Mouse (Mus musculus) hindbrain, embryonic 10.5 days (tissue): ENCODE results near the gene Hils1. TPM values are rescaled to one million over a fixed set of nuclear protein-coding genes. Genes with fewer than 3 reads are reported as not detected.

Experiments used
- DNase-seq: peaks from one replicate; pipeline ENCODE4 v3.0.0-alpha.2; 2017; ENCODE audit warnings: low spot score
- H3K27ac ChIP-seq: fragments of 300-500 bp; sonication (generic); 2 replicates; pipeline ENCODE4 v1.5.1; 2016; ENCODE audit warnings: mild to moderate bottlenecking, moderate library complexity
- H3K27me3 ChIP-seq: fragments of 300-500 bp; sonication (generic); 2 replicates; pipeline ENCODE4 v1.6.1; 2016; ENCODE audit warnings: mild to moderate bottlenecking; ENCODE audit not compliant: poor library complexity, insufficient read depth, severe bottlenecking
- H3K36me3 ChIP-seq: fragments of 300-500 bp; sonication (generic); 2 replicates; pipeline ENCODE4 v1.6.1; 2016; ENCODE audit warnings: mild to moderate bottlenecking, moderate library complexity
- H3K4me1 ChIP-seq: fragments of 300-500 bp; sonication (generic); replicated peaks from 2 replicates; pipeline ENCODE4 v1.6.1; 2016; ENCODE audit warnings: mild to moderate bottlenecking
- H3K4me3 ChIP-seq: fragments of 300-500 bp; sonication (generic); 2 replicates; pipeline ENCODE4 v1.5.1; 2016; ENCODE audit warnings: mild to moderate bottlenecking, moderate library complexity
- H3K9me3 ChIP-seq: fragments of 300-500 bp; sonication (generic); 2 replicates; pipeline ENCODE4 v1.6.1; 2016; ENCODE audit warnings: mild to moderate bottlenecking, moderate library complexity
- WGBS: fragments of 180-500 bp; shearing (Covaris S2); methylation state at CpG from one replicate; pipeline ENCODE4 v1.1.7; 2016; 5-methylcytosine and 5-hydroxymethylcytosine counted together
- polyA plus RNA-seq: library from polyadenylated mRNA; unstranded; fragments of >200 nt; fragmentation: Nextera tagmentation; extraction: Ambion mirVana; gene quantifications from 2 replicates; pipeline ENCODE4 v1.2.1, GENCODE M21; 2016

Hils1 gene
- polyA plus RNA-seq, 1 experiment from 2014 or later = not detected

DNA sequence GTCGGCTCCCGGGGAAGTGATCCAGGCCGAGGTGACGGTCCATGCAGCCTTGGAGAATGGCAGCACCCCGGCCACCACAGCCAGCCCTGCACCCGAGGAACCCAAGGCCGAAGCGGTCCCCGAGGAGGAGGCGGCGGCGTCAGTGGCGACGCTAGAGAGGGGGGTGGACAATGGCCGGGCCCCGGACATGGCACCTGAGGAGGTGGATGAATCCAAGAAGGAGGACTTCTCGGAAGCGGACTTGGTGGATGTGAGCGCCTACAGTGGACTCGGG is 25.0 kb downstream of the Hils1 start:
- H3K4me1 ChIP-seq = peaks cover 90% of the 10 kb centered on the region
- H3K27me3 ChIP-seq = no peaks in the 10 kb centered on the region
- H3K4me3 ChIP-seq = peak overlapping the region; percentile 96
- peak overlapping the region; percentile 98 for H3K27ac ChIP-seq
- DNase-seq = no peak
- H3K9me3 ChIP-seq = no peaks in the 10 kb centered on the region
- peaks cover 33% of the 10 kb centered on the region for H3K36me3 ChIP-seq
- under 1% methylated on average over 20 of the region's 20 CpGs for WGBS

DNA sequence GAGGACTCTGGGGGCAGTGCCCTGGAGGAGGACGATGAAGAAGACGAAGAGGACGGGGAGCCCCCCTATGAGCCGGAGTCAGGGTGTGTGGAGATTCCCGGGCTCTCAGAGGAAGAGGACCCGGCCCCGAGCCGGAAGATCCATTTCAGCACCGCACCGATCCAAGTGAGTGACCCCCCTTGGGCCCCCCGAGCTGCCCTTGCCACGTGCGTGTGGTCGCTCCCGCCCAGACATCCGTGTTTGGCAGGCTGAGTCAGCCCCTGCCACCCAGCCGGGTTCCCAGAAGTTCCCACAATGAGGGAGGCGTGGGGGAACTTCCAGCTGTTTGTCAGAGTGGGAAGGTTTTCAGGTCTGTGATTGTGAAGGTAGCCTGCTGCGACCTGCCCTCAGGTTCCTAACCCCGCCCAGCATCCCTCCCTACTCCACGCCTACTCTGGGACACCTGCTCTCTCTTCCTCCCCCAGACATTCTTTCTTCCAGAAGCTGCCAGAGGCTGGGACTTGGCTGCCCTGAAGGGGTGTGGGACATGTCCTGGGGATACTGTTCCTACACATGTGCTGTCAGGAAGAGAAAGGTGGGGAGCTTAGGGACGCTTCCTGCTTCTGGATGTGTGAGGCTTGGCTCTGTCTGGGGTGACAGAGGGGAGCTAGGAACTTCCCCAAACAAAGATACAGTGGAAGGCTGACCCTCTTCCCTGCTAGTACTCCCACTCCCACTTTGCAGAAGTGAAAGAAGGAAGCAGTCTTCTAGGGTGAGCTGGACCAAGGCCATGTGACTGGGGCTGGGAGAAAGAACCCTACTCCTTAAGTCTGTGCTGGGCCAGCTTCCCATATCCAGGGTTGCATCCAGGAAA is 25.6 kb downstream of the Hils1 start:
- Histone ChIP-seq H3K36me3 (peaks cover 38% of the 10 kb centered on the region), H3K27ac (peak overlapping the region; percentile 98), H3K9me3 (no peaks in the 10 kb centered on the region), H3K27me3 (no peaks in the 10 kb centered on the region), H3K4me3 (peak overlapping the region; percentile 96), H3K4me1 (peaks cover 90% of the 10 kb centered on the region)
- DNase-seq = peak; percentile 35
- WGBS = 2% methylated on average over 22 of the region's 22 CpGs

DNA sequence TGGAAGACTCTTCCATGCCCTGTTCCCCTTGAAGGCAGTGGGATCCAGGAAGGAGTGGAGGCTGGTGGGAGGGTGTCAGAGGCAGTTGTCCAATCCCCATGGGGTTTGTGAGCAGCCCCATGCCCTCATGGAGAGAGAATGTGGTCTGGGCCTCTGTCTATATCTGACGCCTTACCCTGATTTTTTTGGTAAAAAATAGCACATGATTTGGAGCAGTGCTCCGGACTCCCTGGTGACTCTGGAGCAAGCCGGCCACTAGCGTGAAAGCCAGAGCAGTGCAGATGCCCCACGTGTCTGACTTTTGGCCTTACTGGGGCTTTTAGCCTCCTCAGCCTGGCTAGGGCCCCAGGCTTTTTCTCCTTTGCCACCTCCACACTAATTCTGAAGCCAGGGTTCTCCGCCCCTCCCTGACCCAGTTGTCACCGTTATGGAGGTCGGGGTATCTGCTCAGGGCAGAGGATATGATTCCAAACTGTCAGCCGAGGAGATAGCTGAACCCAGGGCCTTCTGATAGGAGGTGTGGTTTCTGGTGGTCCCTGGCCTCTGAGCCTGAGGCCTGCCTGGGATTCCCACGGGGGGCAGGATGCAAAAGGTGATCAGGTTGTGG is 26.9 kb downstream of the Hils1 start:
- Histone ChIP-seq H3K27ac (peak overlapping the region; percentile 98), H3K9me3 (no peaks in the 10 kb centered on the region), H3K36me3 (peaks cover 52% of the 10 kb centered on the region), H3K27me3 (no peaks in the 10 kb centered on the region), H3K4me1 (peaks cover 84% of the 10 kb centered on the region), H3K4me3 (peak overlapping the region; percentile 96)
- WGBS = 61% methylated on average over 10 of the region's 10 CpGs
- no peak for DNase-seq

DNA sequence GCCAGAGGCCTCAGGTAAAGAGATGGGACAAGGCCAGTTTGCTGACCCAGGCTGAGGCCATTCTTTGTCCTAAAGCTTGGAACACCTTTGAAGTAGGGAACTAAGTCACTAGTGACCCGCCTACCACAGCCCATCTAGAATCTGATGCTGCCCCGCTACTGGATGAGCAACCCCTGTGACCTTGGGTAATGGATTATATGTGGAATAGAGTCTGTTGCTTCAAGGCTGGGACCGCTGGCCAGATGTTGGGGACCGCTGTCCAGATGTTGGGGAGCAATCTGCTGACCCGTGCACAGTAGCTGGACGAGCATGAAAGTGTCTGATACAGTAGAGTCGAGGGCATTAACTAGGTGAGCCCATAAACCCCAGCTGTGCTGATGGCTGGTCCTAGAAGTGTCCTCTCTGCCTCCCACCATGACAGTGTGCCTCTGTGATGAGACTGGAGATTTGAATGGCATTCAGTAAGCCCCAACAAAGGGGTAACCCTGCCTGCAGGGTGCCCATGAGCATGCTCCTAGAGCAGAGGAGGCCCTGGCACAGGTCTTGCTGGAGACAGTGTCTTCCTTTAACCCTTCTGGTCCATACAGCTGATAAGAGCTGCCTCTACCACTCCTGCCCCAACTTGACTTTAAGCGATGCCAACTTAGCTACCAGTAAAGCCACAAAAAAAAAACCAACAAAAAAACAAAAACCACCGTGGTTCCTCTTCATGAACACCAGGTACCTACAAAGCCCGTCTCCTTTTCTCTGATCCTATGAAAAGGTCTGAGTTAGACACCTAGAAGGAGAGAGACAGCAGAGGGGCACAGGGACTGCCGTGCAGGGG is 27.8 kb downstream of the Hils1 start:
- peaks cover 84% of the 10 kb centered on the region for H3K4me1 ChIP-seq
- H3K36me3 ChIP-seq = peaks cover 60% of the 10 kb centered on the region
- H3K9me3 ChIP-seq = no peaks in the 10 kb centered on the region
- H3K4me3 ChIP-seq = peak overlapping the region; percentile 96
- no peak for DNase-seq
- no peaks in the 10 kb centered on the region for H3K27me3 ChIP-seq
- 89% methylated on average over 11 of the region's 11 CpGs for WGBS
- peak overlapping the region; percentile 98 for H3K27ac ChIP-seq

DNA sequence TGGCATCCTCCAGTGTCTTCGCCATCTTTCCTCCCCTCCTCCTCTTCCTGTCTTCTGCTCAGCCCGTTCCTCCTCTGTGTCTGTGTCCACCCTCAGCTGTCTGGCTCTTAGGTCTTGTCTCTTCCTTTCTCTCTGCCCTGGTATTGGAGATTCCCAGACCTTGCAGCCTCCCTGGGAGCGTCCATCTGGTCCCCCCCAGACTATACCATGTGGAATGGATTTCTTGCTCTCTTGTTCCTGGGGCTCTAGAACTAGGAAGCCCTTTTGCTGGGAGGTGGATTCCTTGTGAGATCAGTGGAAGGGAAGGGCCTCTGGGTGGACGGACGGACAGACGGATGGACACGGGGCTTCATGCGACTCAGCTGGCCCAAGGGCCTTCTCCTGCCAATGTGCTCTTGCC is 28.7 kb downstream of the Hils1 start:
- Histone ChIP-seq H3K27ac (peak overlapping the region; percentile 36; the same call in 1 of the 2 replicates), H3K27me3 (no peaks in the 10 kb centered on the region), H3K4me1 (peaks cover 87% of the 10 kb centered on the region), H3K4me3 (peak overlapping the region; percentile 96; the same call in 1 of the 2 replicates), H3K36me3 (peaks cover 70% of the 10 kb centered on the region), H3K9me3 (no peaks in the 10 kb centered on the region)
- DNase-seq = no peak
- 90% methylated on average over 8 of the region's 8 CpGs for WGBS

DNA sequence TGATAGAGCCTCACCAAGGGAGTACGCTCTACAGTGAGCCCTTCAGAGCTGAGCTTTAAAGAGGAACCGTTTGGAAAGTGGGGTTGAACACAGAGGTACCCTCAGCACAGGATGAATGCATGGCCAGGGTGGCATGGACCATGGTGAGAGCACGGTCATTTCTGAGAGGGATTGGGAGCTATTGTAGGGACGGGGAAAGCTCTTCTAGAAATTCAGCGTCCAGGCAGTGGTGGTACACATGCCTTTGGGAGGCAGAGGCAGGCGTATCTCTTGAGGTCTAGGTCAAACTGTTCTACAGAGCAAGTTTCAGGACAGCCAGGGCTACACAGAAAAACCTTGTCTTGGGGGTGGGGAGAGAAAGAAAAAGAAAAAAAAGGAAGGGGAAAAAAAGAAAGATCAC is 29.6 kb downstream of the Hils1 start:
- 92% methylated on average over 6 of the region's 6 CpGs for WGBS
- H3K36me3 ChIP-seq = peaks cover 78% of the 10 kb centered on the region

DNA sequence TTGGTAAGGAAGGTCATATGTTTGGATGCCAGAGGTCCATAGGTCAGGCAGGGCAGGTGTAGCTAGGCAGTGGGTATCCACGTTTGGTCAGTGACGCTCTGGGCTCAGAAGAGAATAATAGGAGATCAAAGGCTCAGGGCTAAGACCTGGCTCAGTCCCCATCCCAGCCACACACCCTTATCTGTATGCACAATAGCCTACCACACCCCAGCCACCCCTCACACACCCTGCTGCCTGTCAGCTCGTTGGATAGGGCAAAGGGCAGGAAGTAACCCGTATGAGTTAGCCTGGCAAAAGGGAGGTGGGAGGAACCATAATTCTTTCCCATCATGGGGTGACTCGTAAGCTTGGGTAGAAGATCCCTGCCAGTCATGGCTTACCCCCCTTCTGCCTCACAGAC is 30.2 kb downstream of the Hils1 start:
- Histone ChIP-seq H3K36me3 (peaks cover 85% of the 10 kb centered on the region), H3K27me3 (no peaks in the 10 kb centered on the region), H3K4me3 (0 out of 2 replicates have a peak overlapping the region, but pooled peaks have one; percentile 9), H3K4me1 (peaks cover 86% of the 10 kb centered on the region), H3K9me3 (no peaks in the 10 kb centered on the region), H3K27ac (peak overlapping the region; percentile 72)
- 72% methylated on average over 5 of the region's 5 CpGs for WGBS
- no peak for DNase-seq

More for the DNA sequence above, 29.6 kb downstream of the Hils1 start:
- Histone ChIP-seq H3K4me3 (no peak overlapping the region), H3K27me3 (no peaks in the 10 kb centered on the region), H3K9me3 (no peaks in the 10 kb centered on the region), H3K27ac (peak overlapping the region; percentile 64; the same call in 1 of the 2 replicates), H3K4me1 (peaks cover 88% of the 10 kb centered on the region)
- DNase-seq = no peak

DNA sequence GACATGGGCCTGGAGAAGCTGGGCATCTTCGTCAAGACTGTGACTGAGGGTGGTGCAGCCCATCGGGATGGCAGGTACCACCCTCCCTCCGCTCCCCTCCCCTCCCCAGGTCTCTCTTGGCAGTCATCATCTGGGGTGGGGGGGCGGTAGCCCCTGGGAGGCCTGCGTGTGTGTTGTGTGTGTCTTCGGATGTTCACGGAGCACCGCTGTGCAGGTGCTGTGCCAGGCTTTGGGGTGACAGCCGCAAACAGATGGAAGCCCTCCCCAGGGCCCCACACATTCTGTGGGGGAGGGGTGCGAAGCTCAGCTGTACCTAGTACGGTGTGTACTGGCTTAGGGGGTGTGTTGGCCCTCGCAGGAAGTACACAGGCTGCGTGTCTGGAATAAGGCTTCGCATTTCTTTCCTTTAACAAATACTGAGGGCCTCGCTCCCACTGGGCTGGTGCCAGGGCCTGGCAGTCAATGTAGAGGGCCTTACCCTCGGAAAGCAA is 30.7 kb downstream of the Hils1 start:
- Histone ChIP-seq H3K9me3 (no peaks in the 10 kb centered on the region), H3K27ac (peak overlapping the region; percentile 72; the same call in 1 of the 2 replicates), H3K4me3 (peak overlapping the region; percentile 9; the same call in 1 of the 2 replicates), H3K4me1 (peaks cover 81% of the 10 kb centered on the region), H3K36me3 (peaks cover 89% of the 10 kb centered on the region), H3K27me3 (no peaks in the 10 kb centered on the region)
- DNase-seq = no peak
- 89% methylated on average over 16 of the region's 16 CpGs for WGBS

DNA sequence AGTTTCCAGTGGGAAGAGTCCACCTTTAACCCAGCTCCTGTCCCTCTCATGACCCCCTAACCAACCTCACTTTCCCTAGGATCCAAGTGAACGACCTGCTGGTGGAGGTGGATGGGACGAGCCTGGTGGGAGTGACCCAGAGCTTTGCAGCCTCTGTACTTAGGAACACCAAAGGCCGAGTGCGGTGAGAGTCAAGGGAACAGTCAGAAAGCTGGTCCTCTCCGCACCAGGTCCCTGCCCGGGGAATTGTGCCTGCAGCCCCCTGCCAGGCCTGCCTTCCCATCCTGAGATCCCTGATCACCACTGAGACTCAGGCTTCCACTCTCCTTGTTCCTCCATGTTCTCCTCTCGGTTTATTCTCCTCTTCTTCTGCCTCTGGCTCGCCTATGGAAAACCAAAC is 32.7 kb downstream of the Hils1 start:
- Histone ChIP-seq H3K27me3 (no peaks in the 10 kb centered on the region), H3K4me1 (peaks cover 77% of the 10 kb centered on the region), H3K4me3 (peak overlapping the region; percentile 5; the same call in 1 of the 2 replicates), H3K27ac (peak overlapping the region; percentile 78), H3K36me3 (peaks cover 98% of the 10 kb centered on the region), H3K9me3 (no peaks in the 10 kb centered on the region)
- 76% methylated on average over 8 of the region's 8 CpGs for WGBS
- DNase-seq = no peak

DNA sequence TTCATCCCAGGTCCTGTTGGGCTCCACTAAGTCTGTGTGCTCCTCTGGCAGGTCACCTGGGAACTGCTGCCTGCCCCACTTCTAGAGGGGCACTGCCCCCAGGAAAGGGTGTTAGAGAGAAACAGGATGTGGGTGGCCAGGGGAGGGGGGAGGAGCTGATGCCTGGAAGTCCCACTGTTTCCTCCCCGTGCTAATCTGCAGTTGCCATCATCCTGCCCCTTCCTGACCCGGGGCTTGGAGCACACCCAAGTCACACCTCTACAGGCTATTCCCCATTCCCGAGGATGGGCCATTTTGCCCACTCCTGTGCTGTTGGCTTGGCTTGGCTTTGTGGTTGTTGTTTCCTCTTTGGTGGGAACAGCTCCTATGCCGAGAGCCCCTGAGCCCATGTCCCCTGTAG is 33.2 kb downstream of the Hils1 start:
- H3K27ac ChIP-seq = peak overlapping the region; percentile 78
- H3K4me1 ChIP-seq = peaks cover 77% of the 10 kb centered on the region
- H3K27me3 ChIP-seq = no peaks in the 10 kb centered on the region
- WGBS = 58% methylated on average over 4 of the region's 4 CpGs
- H3K4me3 ChIP-seq = peak overlapping the region; percentile 5; the same call in 1 of the 2 replicates
- peaks cover 100% of the 10 kb centered on the region for H3K36me3 ChIP-seq
- no peak for DNase-seq
- no peaks in the 10 kb centered on the region for H3K9me3 ChIP-seq

DNA sequence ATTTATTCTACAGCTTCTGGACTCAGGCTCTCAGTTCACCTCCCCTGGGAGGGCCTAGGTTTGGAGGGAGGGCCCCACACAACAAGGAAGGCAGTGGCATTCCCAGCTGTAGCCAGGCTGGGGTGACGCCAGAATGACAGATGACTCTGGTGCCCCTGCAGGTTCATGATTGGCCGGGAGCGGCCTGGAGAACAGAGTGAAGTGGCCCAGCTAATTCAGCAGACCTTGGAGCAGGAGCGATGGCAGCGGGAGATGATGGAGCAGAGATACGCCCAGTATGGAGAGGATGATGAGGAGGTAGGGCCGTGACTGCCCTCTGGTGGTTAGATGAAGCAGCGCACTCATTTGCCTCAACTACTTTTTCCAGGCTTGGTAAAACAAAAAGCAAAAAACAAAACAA is 33.7 kb downstream of the Hils1 start:
- Histone ChIP-seq H3K9me3 (no peaks in the 10 kb centered on the region), H3K27me3 (no peaks in the 10 kb centered on the region), H3K27ac (peak overlapping the region; percentile 78), H3K36me3 (peaks cover 100% of the 10 kb centered on the region), H3K4me3 (peak overlapping the region; percentile 5; the same call in 1 of the 2 replicates), H3K4me1 (peaks cover 77% of the 10 kb centered on the region)
- WGBS = 2% methylated on average over 8 of the region's 8 CpGs
- DNase-seq = peak; percentile 85

DNA sequence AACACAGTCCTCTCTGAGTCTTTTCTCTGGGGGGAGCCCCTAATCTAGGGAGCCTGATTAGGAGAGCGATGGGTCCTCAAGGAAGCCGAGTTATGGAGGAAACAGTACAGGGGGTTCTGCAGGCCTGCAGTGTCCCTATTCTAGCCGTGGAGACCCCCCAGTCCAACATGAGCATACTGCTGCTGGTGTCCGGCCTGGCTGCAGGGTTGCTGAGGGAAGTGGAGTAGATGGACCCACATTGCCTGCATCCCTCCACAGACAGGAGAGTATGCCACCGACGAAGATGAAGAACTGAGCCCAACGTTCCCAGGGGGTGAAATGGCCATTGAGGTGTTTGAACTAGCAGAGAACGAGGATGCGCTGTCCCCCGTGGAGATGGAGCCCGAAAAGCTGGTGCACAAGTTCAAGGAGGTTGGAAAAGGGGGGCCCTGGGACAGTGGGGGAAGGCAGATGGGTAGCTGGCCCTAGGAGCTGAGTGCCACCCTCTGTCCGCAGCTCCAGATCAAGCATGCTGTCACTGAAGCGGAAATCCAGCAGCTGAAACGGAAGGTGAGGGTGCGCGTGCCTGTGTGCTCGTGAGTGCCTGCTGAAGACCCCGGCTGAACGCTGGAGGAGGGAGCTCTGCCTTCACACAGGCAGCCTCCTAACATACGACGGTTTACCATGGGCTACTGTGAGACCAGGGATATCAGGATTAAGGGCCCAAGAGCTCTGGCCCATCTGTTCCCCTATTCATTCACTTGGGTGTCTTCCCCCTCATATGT is 34.4 kb downstream of the Hils1 start:
- Histone ChIP-seq H3K4me1 (peaks cover 78% of the 10 kb centered on the region), H3K4me3 (no peak overlapping the region), H3K27me3 (no peaks in the 10 kb centered on the region), H3K36me3 (peaks cover 93% of the 10 kb centered on the region), H3K9me3 (no peaks in the 10 kb centered on the region), H3K27ac (peak overlapping the region; percentile 67)
- WGBS = 90% methylated on average over 21 of the region's 21 CpGs
- no peak for DNase-seq
